Mouse (Mus musculus) ES-E14 (cell line): Measurements from ENCODE around the gene Hdgf. TPM values are rescaled to one million over a fixed set of nuclear protein-coding genes. Genes with fewer than 3 reads are reported as not detected.
A peak's percentile ranks its signal among the peaks of the same experiment; 100 is the strongest.

Experiments
- DNase-seq: peaks from one replicate; pipeline ENCODE4 v3.0.0-alpha.2; 2013; ENCODE audit warnings: low read depth, low spot score
- H3K27ac ChIP-seq: 2 replicates; pipeline ENCODE4 v1.5.1; 2012; ENCODE audit warnings: low read depth, mild to moderate bottlenecking, low read length, moderate library complexity, mixed read lengths; ENCODE audit not compliant: poor library complexity, insufficient read depth, severe bottlenecking
- H3K36me3 ChIP-seq: 2 replicates; pipeline ENCODE4 v1.6.1; 2012; ENCODE audit warnings: mild to moderate bottlenecking, low read length, moderate library complexity, mixed read lengths; ENCODE audit not compliant: control insufficient read depth, poor library complexity, insufficient read depth, severe bottlenecking
- H3K4me1 ChIP-seq, 2 experiments: fragments of 150-350 bp in 1 of 2; sonication (generic) in 1 of 2; 2 replicates each; pipeline ENCODE4 v1.6.1; 2012; ENCODE audit warnings: low read length in 2 of 2, mild to moderate bottlenecking in 1 of 2, mixed read lengths in 1 of 2; ENCODE audit not compliant: control insufficient read depth in 2 of 2, insufficient read depth in 2 of 2, poor library complexity in 1 of 2
- H3K4me3 ChIP-seq, 2 experiments: fragments of 150-350 bp in 1 of 2; sonication (generic) in 1 of 2; 2 replicates each; pipeline ENCODE4 v1.5.1; 2012; ENCODE audit warnings: low read length in 2 of 2, low read depth in 1 of 2, mild to moderate bottlenecking in 1 of 2, mixed read lengths in 1 of 2; ENCODE audit not compliant: insufficient read depth in 1 of 2, poor library complexity in 1 of 2, severe bottlenecking in 1 of 2
- H3K9ac ChIP-seq: 2 replicates; pipeline ENCODE4 v1.6.1; 2012; ENCODE audit warnings: low read depth, mild to moderate bottlenecking, low read length, mixed read lengths; ENCODE audit not compliant: poor library complexity, insufficient read depth, severe bottlenecking
- H3K9me3 ChIP-seq: fragments of 150-350 bp; sonication (generic); 2 replicates; pipeline ENCODE4 v1.6.1; 2012; ENCODE audit warnings: low read depth, mild to moderate bottlenecking, low read length; ENCODE audit not compliant: control insufficient read depth, insufficient read depth
- CHD2 ChIP-seq: IDR thresholded peaks from 2 replicates; pipeline ENCODE4 v1.6.1; 2014; ENCODE audit warnings: mild to moderate bottlenecking, low read depth, low read length, inconsistent platforms
- HCFC1 ChIP-seq: IDR thresholded peaks from 2 replicates; pipeline ENCODE4 v1.6.1; 2012; ENCODE audit warnings: low read length, inconsistent platforms, borderline replicate concordance; ENCODE audit not compliant: insufficient read depth
- MAFK ChIP-seq: IDR thresholded peaks from 2 replicates; pipeline ENCODE4 v1.6.1; 2014; ENCODE audit warnings: mild to moderate bottlenecking, low read depth, low read length, inconsistent platforms; ENCODE audit not compliant: insufficient read depth
- ZC3H11A ChIP-seq: IDR thresholded peaks from 2 replicates; pipeline ENCODE4 v1.6.1; 2012; ENCODE audit warnings: low read depth, mild to moderate bottlenecking, inconsistent platforms, low read length, borderline replicate concordance
- ZNF384 ChIP-seq: IDR thresholded peaks from 2 replicates; pipeline ENCODE4 v1.6.1; 2012; ENCODE audit warnings: low read depth, low read length, inconsistent platforms
- in situ Hi-C, 2 experiments: fragments of 600-800 bp; cut with MboI; formaldehyde crosslinking; loops; one replicate each; pipeline ENCODE4 v1.15.1; 2025; ENCODE audit warnings: low sequenced_read_pairs in 2 of 2, inconsistent platforms in 1 of 2; ENCODE audit not compliant: unreplicated experiment in 2 of 2
- total RNA-seq: library from RNA; depleted of rRNA; stranded (reverse); fragments of 300-350 nt; gene quantifications from 2 replicates; pipeline ENCODE4 v1.2.3, GENCODE M21; 2012

Gene Hdgf
- total RNA-seq, 1 experiment, result 296 TPM

DNA sequence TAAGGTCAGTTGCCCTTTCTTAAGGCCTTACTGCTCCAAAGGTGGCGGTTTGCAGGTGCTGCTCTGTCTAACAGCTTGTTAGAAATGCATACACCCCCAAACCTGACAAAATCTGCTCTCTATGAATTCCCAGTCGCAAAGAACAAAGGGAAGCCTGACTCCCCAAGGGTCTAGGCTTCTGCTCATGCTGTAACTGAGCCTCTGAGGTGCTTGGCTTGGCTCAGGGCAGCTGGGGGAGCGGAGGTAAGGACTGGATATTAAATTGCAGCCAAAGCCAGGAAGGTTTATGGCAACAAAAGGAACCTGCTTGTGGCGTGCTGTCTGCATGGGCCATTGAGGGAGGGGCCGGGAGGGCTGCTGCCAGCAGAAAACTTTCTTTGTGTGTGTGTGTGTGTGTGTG, 2.3 kb upstream of the Hdgf start:
- Histone ChIP-seq H3K4me3 (no peak overlapping the region), H3K27ac (no peak overlapping the region), H3K4me1 (peaks cover 3 to 4% of the 10 kb centered on the region in 2 experiments; a peak in 2 of 4 replicates), H3K9ac (peak overlapping the region; percentile 47), H3K9me3 (no peaks in the 10 kb centered on the region), H3K36me3 (no peaks in the 10 kb centered on the region)
- DNase-seq, result no peak
- TF ChIP-seq ZNF384 (no peak), HCFC1 (no peak)
- in situ Hi-C loops, result no loop called here

DNA sequence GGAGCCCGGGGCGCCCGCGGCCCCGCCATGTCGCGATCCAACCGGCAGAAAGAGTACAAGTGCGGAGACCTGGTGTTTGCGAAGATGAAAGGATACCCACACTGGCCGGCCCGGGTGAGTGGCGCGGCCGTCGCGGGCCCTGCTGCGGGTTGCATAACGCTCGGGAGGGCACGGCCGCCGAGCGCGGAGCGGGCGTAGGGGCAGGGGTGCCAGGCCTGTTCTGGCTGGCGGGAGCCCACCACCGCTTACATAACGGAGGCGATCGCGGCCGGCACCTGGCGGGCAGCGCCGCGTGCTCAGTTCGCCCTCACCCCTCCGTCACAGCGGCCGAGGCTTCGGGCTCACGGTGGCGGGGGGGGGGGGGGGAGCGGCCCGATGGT, 470 bp downstream of the Hdgf start:
- H3K4me3 ChIP-seq, result peak overlapping the region; percentile 79 to 97
- H3K9me3 ChIP-seq, result no peaks in the 10 kb centered on the region
- H3K9ac ChIP-seq, result peak overlapping the region; percentile 100
- peaks cover 5 to 8% of the 10 kb centered on the region in 2 experiments; a peak in 3 of 4 replicates for H3K4me1 ChIP-seq
- H3K36me3 ChIP-seq, result peaks cover 5% of the 10 kb centered on the region; the same call in 1 of the 2 replicates
- TF ChIP-seq ZC3H11A, result no peak
- in situ Hi-C loops, result no loop called here
- no peak for DNase-seq
- peak overlapping the region; percentile 95 for H3K27ac ChIP-seq

DNA sequence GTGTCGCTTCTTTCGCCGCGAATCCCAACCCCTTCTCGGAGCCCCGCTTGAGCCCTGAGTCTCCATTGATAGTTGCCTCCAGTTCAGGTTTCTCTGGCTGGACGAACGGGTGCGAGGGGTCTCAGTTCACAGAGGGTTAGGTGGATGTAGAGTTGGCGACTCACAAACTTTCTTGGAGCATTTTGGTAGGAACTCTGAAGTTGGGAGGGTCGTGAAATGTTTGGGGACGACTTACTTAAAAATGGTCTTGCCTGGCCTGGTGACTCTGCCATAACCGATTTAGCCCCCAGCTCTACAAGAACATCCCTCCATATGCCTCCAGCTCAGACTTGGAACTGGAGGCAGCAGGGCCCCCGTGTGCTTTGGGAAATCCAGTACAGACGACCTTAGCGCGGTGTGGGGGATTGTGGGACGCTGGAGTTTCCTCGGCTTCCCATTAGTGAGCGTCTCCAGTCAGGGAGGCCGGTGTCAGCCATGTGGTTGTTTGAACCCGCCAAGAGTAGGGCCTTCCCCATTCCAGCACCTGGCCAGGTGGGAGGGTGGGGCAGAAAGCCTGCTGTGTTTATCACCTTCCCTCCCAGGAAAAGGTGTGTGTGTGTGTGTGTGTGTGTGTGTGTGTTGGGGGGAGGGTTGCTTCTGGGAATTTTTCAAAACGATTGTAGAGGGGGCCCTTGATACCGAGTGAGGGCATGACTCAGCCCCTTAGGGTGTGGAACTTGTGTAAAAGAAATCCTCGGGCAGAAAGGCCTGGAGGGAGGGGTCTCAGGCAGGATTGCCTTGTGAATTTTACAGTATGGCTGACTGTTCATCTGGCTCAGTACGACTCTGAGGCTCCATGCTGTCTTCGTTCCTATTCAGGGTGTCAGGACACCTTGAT, 1.1 kb downstream of the Hdgf start:
- peak overlapping the region; percentile 95 for H3K27ac ChIP-seq
- in situ Hi-C loops, result no loop called here
- DNase-seq, result peak; percentile 38
- H3K36me3 ChIP-seq, result peaks cover 6% of the 10 kb centered on the region; the same call in 1 of the 2 replicates
- peak overlapping the region; percentile 100 for H3K9ac ChIP-seq
- H3K4me3 ChIP-seq, result peak overlapping the region; percentile 79 to 97
- H3K4me1 ChIP-seq, result peaks cover 9 to 10% of the 10 kb centered on the region in 2 experiments
- TF ChIP-seq HCFC1 (no peak), ZNF384 (no peak), CHD2 (no peak), ZC3H11A (no peak), MAFK (no peak)
- H3K9me3 ChIP-seq, result no peaks in the 10 kb centered on the region

DNA sequence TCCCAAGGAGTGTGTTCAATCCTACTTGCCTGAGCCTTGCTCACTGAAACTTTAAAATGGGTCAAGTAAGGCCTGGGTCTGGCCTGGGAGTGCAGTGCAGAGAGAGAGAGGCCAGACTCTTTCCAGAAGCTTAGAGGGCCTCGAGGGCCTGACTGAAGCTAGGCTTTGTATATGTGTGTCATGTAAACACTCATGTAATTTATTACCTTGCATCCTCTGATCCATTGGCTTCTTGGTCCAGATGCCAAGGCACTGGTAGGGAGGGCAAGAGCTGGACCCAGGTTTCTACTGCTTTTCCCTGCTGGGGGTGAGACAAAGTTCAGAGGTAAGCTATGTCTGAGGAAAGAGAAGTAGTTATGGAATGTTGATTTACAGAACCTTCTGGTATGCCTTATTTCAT, 1.8 kb downstream of the Hdgf start:
- peak overlapping the region; percentile 95 for H3K27ac ChIP-seq
- H3K4me3 ChIP-seq, result peak overlapping the region; percentile 79 to 97
- H3K9ac ChIP-seq, result peak overlapping the region; percentile 100
- H3K4me1 ChIP-seq, result peaks cover 12 to 13% of the 10 kb centered on the region in 2 experiments
- no peaks in the 10 kb centered on the region for H3K9me3 ChIP-seq
- H3K36me3 ChIP-seq, result peaks cover 10% of the 10 kb centered on the region; the same call in 1 of the 2 replicates
- in situ Hi-C loops, result no loop called here
- DNase-seq, result no peak
- TF ChIP-seq HCFC1 (no peak), CHD2 (no peak), ZNF384 (no peak), MAFK (no peak), ZC3H11A (no peak)

DNA sequence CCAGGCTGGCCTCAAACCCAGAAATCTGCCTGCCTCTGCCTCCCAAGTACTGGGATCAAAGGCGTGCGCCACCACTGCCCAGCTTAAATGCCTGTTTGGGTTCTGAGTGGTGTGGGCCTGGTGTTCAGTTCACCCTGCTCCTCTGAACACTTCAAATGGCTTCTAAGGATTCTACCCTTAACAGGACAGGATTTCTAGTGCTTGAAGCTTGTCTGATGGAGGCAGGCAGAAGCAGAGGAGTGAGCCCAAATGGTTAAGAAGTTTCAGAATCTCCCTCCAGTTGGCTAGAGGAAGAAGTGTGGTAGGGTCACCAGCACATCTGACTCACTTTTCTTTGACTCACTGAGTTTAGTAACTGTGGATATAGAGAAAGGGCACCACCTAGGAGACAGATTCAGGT, 3.3 kb downstream of the Hdgf start:
- Histone ChIP-seq H3K4me3 (peak overlapping the region; percentile 47 to 78; a peak in 3 of 4 replicates), H3K9ac (peak overlapping the region; percentile 46; the same call in 1 of the 2 replicates), H3K27ac (peak overlapping the region; percentile 89), H3K4me1 (peaks cover 13 to 18% of the 10 kb centered on the region in 2 experiments), H3K36me3 (peaks cover 24% of the 10 kb centered on the region), H3K9me3 (no peaks in the 10 kb centered on the region)
- TF ChIP-seq ZNF384, result no peak
- in situ Hi-C loops, result no loop called here
- no peak for DNase-seq
